Mouse (Mus musculus): ENCODE results near the gene Btrc. TPM values are rescaled to one million over a fixed set of nuclear protein-coding genes. Genes with fewer than 3 reads are reported as not detected.
A peak's percentile ranks its signal among the peaks of the same experiment; 100 is the strongest.

The Btrc gene
- polyA plus RNA-seq (2014; fragmentation: Nextera tagmentation; extraction: Ambion mirVana) = 41.6 and 54.9 TPM in 2 replicates

DNA sequence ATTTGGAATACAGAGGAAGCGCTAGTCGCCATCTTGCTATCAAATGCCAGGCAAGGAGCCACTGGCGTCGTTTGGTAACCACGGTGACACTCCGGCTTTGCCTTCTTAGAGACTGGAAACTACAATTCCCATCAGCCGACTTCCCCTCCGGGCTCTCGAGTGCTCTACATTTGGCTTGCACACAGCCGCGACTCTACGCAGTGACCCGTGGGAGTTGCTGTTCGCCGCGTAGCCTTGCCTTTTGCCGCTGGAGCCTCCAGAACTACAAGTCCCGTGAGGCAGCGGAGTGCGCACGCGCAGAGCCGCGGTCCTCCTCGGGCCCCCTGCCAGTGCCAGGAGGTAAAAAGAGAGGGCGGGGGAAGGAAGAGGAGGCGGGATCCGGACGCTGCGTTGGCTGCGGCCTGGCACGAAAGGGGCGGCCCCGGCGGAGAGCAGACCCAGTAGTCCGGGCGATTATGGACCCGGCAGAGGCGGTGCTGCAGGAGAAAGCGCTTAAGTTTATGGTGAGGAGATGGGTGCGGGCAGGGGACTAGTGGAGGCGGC lies at the start of gene Btrc:
Gene Btrc (plus strand): TSS at position 351 of the 543 bp plus-strand sequence.
- Histone ChIP-seq H3K4me2 (replicated peaks; ENCODE audit: low read depth, low read length) (peak within 1 kb of the TSS; percentile 72), H3K4me3 (ENCODE audit: low read length) (peak within 1 kb of the TSS; percentile 90), H3K9me3 (ENCODE audit: control insufficient read depth, low read length) (no peaks in the 10 kb centered on the region), H3K4me1 (ENCODE audit: control insufficient read depth, insufficient read depth, low read length) (peaks cover 7% of the 10 kb centered on the region; the same call in 1 of the 2 replicates), H3K27ac (ENCODE audit: low read depth, low read length) (peak within 1 kb of the TSS; percentile 93), H3K9ac (ENCODE audit: low read depth, low read length) (peak within 1 kb of the TSS; percentile 85), H3K36me3 (ENCODE audit: control insufficient read depth, insufficient read depth, low read length) (no peaks in the 10 kb centered on the region; the same call in 1 of the 2 replicates), H3K27me3 (ENCODE audit: control insufficient read depth, insufficient read depth, low read length) (no peaks in the 10 kb centered on the region)
- under 1% methylated on average over 42 of the region's 42 CpGs for WGBS
- peak; percentile 98 for ATAC-seq (ENCODE audit: low FRiP score, low TSS enrichment)

DNA sequence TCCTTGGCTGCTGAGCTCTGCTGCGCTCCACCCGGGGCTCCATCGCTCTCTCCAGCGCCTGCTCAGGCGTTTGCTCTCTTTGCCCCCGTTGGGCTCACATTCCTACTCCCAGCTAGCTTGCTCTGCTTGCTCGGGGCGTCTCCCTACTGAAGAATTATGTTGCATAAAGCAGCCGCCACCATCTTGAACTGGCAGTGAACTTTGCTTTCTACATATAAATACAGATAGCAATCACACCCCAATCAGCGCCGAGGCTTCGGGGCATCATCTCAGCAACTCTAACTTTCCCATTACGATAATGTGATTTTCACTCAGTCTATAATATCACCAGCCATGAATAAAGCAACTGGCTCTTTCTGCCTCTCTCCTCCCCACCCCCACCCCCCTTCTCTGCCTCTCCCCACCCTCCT lies 46.1 kb upstream of the Btrc start:
- Histone ChIP-seq H3K4me1 (ENCODE audit: control insufficient read depth, insufficient read depth, low read length) (peaks cover 22% of the 10 kb centered on the region), H3K4me2 (replicated peaks; ENCODE audit: low read depth, low read length) (peak overlapping the region; percentile 6; the same call in 1 of the 2 replicates), H3K36me3 (ENCODE audit: control insufficient read depth, insufficient read depth, low read length) (no peaks in the 10 kb centered on the region), H3K9ac (ENCODE audit: low read depth, low read length) (no peak overlapping the region), H3K9me3 (ENCODE audit: control insufficient read depth, low read length) (no peaks in the 10 kb centered on the region), H3K4me3 (ENCODE audit: low read length) (no peak overlapping the region), H3K27me3 (ENCODE audit: control insufficient read depth, insufficient read depth, low read length) (no peaks in the 10 kb centered on the region), H3K27ac (ENCODE audit: low read depth, low read length) (peak overlapping the region; percentile 76)
- WGBS = 13% methylated on average over 13 of the region's 13 CpGs
- peak; percentile 66 for ATAC-seq (ENCODE audit: low FRiP score, low TSS enrichment)

DNA sequence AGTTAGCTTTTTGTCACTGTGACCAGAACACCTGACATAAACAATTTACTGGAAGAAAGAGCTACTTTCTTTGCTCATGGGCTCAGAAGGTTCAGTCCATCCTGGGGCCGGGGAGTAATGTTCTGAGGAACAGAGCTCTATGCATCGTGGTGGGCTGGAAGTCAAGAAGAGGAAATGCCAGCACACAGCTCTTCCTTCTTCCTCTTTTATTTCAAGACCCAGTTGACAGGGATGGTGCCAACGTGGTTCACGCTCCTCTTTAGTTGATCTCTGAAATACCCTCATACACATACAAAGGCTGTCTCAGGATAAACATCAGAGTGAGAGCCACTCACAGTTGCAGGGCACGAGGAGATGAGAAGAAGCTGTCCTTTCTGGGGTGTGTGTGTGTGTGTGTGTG lies 42.5 kb upstream of the Btrc start:
- peaks cover 10% of the 10 kb centered on the region for H3K4me1 ChIP-seq (ENCODE audit: control insufficient read depth, insufficient read depth, low read length)
- no peak overlapping the region for H3K27ac ChIP-seq (ENCODE audit: low read depth, low read length)
- no peak for ATAC-seq (ENCODE audit: low FRiP score, low TSS enrichment)
- H3K9me3 ChIP-seq (ENCODE audit: control insufficient read depth, low read length) = no peaks in the 10 kb centered on the region
- 75% methylated on average over 5 of the region's 5 CpGs for WGBS
- no peaks in the 10 kb centered on the region for H3K27me3 ChIP-seq (ENCODE audit: control insufficient read depth, insufficient read depth, low read length)
- no peaks in the 10 kb centered on the region for H3K36me3 ChIP-seq (ENCODE audit: control insufficient read depth, insufficient read depth, low read length)
- no peak overlapping the region for H3K9ac ChIP-seq (ENCODE audit: low read depth, low read length)
- no peak overlapping the region for H3K4me3 ChIP-seq (ENCODE audit: low read length)
- no peak overlapping the region for H3K4me2 ChIP-seq (replicated peaks; ENCODE audit: low read depth, low read length)

DNA sequence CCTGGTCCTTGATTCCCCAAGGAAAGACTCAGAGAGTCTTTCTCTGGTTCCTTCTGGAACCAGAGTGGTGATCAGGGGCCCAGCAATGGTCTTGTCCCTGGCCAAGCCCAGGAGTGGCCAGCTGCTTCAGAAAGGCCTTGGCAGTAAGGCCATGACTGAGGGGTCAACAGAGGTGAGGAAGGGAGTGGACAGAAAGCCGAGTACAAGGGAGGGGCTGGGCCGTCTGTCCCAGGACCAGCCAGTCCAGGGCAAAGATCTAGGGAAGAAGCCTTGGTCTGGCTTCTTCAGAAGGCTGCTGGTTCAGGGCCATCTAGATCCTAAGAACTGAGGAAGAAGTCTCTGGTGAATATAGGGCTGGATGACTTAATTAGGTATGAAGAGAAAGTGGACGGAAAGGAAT lies 34.5 kb upstream of the Btrc start:
- H3K27ac ChIP-seq (ENCODE audit: low read depth, low read length) = no peak overlapping the region
- H3K9me3 ChIP-seq (ENCODE audit: control insufficient read depth, low read length) = no peaks in the 10 kb centered on the region
- H3K4me3 ChIP-seq (ENCODE audit: low read length) = no peak overlapping the region
- ATAC-seq (ENCODE audit: low FRiP score, low TSS enrichment) = no peak
- H3K27me3 ChIP-seq (ENCODE audit: control insufficient read depth, insufficient read depth, low read length) = peaks cover 15% of the 10 kb centered on the region; the same call in 1 of the 2 replicates
- no peak overlapping the region for H3K9ac ChIP-seq (ENCODE audit: low read depth, low read length)
- no peak overlapping the region for H3K4me2 ChIP-seq (replicated peaks; ENCODE audit: low read depth, low read length)
- H3K4me1 ChIP-seq (ENCODE audit: control insufficient read depth, insufficient read depth, low read length) = peaks cover 4% of the 10 kb centered on the region; the same call in 1 of the 2 replicates
- H3K36me3 ChIP-seq (ENCODE audit: control insufficient read depth, insufficient read depth, low read length) = no peaks in the 10 kb centered on the region
- WGBS = 48% methylated on average over 3 of the region's 3 CpGs

DNA sequence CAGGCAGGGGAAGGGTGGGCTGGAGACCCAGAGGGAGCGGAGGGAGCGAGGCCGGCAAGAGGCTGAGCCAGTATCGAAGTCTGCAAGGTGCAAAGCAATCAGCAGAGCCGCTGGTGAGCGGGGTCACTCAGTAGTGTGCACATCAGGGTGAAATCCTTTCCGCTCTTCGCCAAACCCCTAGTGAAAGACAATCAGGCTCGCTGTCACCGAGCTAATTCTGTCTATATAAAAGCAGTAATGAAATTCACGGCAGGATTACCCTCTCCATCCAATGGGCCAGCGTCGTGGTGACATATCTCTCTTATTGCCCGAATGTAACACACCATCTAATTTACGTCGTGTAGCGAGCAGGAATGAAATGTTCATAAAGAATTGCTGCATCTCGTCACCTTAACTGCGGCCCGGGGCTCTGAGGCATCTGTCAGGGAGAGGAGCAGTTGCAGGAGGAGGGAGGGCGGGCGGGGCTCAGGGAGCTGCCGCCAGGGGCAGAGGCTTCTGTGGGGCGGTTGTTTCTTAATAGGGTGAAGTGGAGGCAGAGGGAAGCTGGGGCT lies 33.7 kb upstream of the Btrc start:
- Histone ChIP-seq H3K36me3 (ENCODE audit: control insufficient read depth, insufficient read depth, low read length) (no peaks in the 10 kb centered on the region), H3K27ac (ENCODE audit: low read depth, low read length) (no peak overlapping the region), H3K27me3 (ENCODE audit: control insufficient read depth, insufficient read depth, low read length) (peaks cover 15% of the 10 kb centered on the region; the same call in 1 of the 2 replicates), H3K9me3 (ENCODE audit: control insufficient read depth, low read length) (no peaks in the 10 kb centered on the region), H3K4me1 (ENCODE audit: control insufficient read depth, insufficient read depth, low read length) (peaks cover 4% of the 10 kb centered on the region; the same call in 1 of the 2 replicates), H3K4me3 (ENCODE audit: low read length) (no peak overlapping the region), H3K9ac (ENCODE audit: low read depth, low read length) (no peak overlapping the region), H3K4me2 (replicated peaks; ENCODE audit: low read depth, low read length) (no peak overlapping the region; the same call in 1 of the 2 replicates)
- no peak for ATAC-seq (ENCODE audit: low FRiP score, low TSS enrichment)
- 13% methylated on average over 24 of the region's 24 CpGs for WGBS

DNA sequence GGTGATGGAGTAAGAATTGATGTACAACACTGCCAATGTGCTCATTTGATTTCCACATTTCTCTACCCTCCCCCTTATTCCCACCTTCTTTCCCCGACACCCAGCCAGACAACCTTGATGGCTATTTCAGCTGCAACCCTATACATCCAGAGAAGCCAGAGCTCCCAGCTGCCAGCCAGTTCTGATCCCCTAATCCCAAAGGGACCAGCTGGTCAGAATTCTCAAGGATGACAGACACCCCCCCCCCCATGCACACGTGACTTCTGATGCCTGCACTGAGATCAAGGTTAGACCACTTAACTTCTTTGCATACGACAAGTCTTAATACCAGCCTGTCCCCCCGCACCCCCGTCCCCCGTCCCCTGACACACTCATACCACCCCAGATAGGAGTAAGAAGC lies 26.8 kb upstream of the Btrc start:
- no peaks in the 10 kb centered on the region for H3K9me3 ChIP-seq (ENCODE audit: control insufficient read depth, low read length)
- no peak overlapping the region for H3K27ac ChIP-seq (ENCODE audit: low read depth, low read length)
- no peaks in the 10 kb centered on the region for H3K27me3 ChIP-seq (ENCODE audit: control insufficient read depth, insufficient read depth, low read length)
- no peak for ATAC-seq (ENCODE audit: low FRiP score, low TSS enrichment)
- no peak overlapping the region for H3K4me3 ChIP-seq (ENCODE audit: low read length)
- H3K4me1 ChIP-seq (ENCODE audit: control insufficient read depth, insufficient read depth, low read length) = no peaks in the 10 kb centered on the region
- no peak overlapping the region for H3K4me2 ChIP-seq (replicated peaks; ENCODE audit: low read depth, low read length)
- 78% methylated on average over 6 of the region's 6 CpGs for WGBS
- H3K9ac ChIP-seq (ENCODE audit: low read depth, low read length) = no peak overlapping the region
- no peaks in the 10 kb centered on the region for H3K36me3 ChIP-seq (ENCODE audit: control insufficient read depth, insufficient read depth, low read length)

DNA sequence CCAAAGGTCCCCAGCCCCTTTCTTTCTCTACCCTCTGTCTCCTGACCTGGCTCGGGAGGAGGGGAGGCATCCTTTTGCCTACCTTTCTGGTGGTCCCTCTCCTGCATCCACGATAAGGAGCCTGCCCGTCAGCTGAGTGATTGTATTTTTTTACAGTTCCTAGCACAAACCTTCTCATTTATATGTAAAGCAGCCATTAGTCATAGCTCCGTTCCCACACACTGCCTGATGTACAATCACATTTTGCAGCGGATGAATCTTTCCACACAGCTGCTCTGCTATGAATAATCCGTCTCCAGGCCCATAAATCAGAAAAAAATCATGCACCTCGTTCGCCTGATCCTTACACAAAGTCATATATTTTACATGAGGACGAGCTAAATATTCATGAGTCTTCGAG lies 25.4 kb upstream of the Btrc start:
- 42% methylated on average over 10 of the region's 10 CpGs for WGBS
- no peak overlapping the region for H3K4me3 ChIP-seq (ENCODE audit: low read length)
- H3K36me3 ChIP-seq (ENCODE audit: control insufficient read depth, insufficient read depth, low read length) = no peaks in the 10 kb centered on the region
- H3K4me1 ChIP-seq (ENCODE audit: control insufficient read depth, insufficient read depth, low read length) = no peaks in the 10 kb centered on the region
- H3K9me3 ChIP-seq (ENCODE audit: control insufficient read depth, low read length) = no peaks in the 10 kb centered on the region
- H3K4me2 ChIP-seq (replicated peaks; ENCODE audit: low read depth, low read length) = no peak overlapping the region
- no peaks in the 10 kb centered on the region for H3K27me3 ChIP-seq (ENCODE audit: control insufficient read depth, insufficient read depth, low read length)
- H3K9ac ChIP-seq (ENCODE audit: low read depth, low read length) = no peak overlapping the region
- H3K27ac ChIP-seq (ENCODE audit: low read depth, low read length) = no peak overlapping the region
- no peak for ATAC-seq (ENCODE audit: low FRiP score, low TSS enrichment)

DNA sequence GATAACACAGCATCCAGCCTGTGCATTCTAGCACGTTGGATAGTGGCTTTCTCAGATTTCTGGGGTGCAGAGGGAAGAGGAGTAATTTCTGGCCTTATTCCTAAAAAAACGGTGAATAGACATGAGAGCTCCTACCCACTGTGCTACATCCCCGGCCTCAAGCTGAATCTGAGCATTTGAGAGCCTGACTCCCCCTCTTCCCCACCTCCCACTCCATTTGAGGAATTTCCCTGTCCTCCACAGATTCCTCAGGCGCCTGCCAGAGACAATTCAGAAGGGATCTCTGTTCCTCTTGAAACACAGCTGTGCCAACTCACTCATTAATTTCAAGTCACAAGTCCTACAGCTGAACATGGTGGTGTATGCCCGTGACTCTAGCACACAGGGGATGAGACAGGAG lies 19.6 kb upstream of the Btrc start:
- Histone ChIP-seq H3K4me1 (ENCODE audit: control insufficient read depth, insufficient read depth, low read length) (no peaks in the 10 kb centered on the region), H3K27ac (ENCODE audit: low read depth, low read length) (no peak overlapping the region), H3K4me2 (replicated peaks; ENCODE audit: low read depth, low read length) (no peak overlapping the region), H3K9ac (ENCODE audit: low read depth, low read length) (no peak overlapping the region), H3K36me3 (ENCODE audit: control insufficient read depth, insufficient read depth, low read length) (no peaks in the 10 kb centered on the region), H3K27me3 (ENCODE audit: control insufficient read depth, insufficient read depth, low read length) (no peaks in the 10 kb centered on the region), H3K4me3 (ENCODE audit: low read length) (no peak overlapping the region), H3K9me3 (ENCODE audit: control insufficient read depth, low read length) (no peaks in the 10 kb centered on the region)
- WGBS = 47% methylated on average over 5 of the region's 5 CpGs
- ATAC-seq (ENCODE audit: low FRiP score, low TSS enrichment) = 0 out of 2 replicates have a peak, but pooled peaks have one; percentile 49

DNA sequence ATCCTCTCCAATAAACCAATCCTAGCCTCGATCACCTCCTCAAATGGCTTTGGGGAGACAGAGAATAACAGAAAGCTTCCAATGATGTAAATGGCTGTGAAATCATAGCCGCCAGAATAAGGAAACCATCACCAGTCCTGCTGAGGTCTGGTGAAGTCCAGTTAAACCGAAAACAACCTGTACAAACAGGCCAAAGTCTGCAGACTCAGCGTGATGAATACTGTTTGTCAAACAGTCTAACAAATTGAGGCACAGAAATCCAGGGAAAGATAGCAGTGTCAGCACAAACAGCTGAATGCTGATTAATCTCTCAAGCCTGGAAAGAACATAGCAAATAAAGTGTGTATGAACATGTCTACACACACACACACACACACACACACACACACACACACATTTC lies 15.3 kb upstream of the Btrc start:
- WGBS = 65% methylated on average over 4 of the region's 4 CpGs
- no peak for ATAC-seq (ENCODE audit: low FRiP score, low TSS enrichment)

More for the DNA sequence above, 15.3 kb upstream of the Btrc start:
- no peak overlapping the region for H3K9ac ChIP-seq (ENCODE audit: low read depth, low read length)
- no peaks in the 10 kb centered on the region for H3K27me3 ChIP-seq (ENCODE audit: control insufficient read depth, insufficient read depth, low read length)
- no peaks in the 10 kb centered on the region for H3K36me3 ChIP-seq (ENCODE audit: control insufficient read depth, insufficient read depth, low read length)
- no peak overlapping the region for H3K4me2 ChIP-seq (replicated peaks; ENCODE audit: low read depth, low read length)
- no peak overlapping the region for H3K4me3 ChIP-seq (ENCODE audit: low read length)
- no peak overlapping the region for H3K27ac ChIP-seq (ENCODE audit: low read depth, low read length)
- H3K9me3 ChIP-seq (ENCODE audit: control insufficient read depth, low read length) = no peaks in the 10 kb centered on the region
- no peaks in the 10 kb centered on the region for H3K4me1 ChIP-seq (ENCODE audit: control insufficient read depth, insufficient read depth, low read length)
